Mouse (Mus musculus) bone marrow, adult 2 months (tissue): Measurements from ENCODE around the gene Cd83. TPM values are rescaled to one million over a fixed set of nuclear protein-coding genes. Genes with fewer than 3 reads are reported as not detected.

Experiments
- H3K27ac ChIP-seq: fragments of 200-500 bp; 2 replicates; pipeline ENCODE4 v1.5.1; 2012; ENCODE audit warnings: low read depth, mild to moderate bottlenecking, control low read depth, inconsistent platforms, low read length; ENCODE audit not compliant: control insufficient read depth, poor library complexity, insufficient read depth
- H3K4me1 ChIP-seq: fragments of 200-500 bp; 2 replicates; pipeline ENCODE4 v1.6.1; 2011; ENCODE audit warnings: low read length; ENCODE audit not compliant: control insufficient read depth, insufficient read depth
- H3K4me3 ChIP-seq: fragments of 200-500 bp; replicated peaks from 2 replicates; pipeline ENCODE3; 2011; ENCODE audit warnings: mild to moderate bottlenecking, low read depth, low read length, control low read depth; ENCODE audit not compliant: control insufficient read depth
- CTCF ChIP-seq: fragments of 200-500 bp; IDR thresholded peaks from 2 replicates; pipeline ENCODE4 v1.5.1; 2011; ENCODE audit warnings: low read length, control low read depth; ENCODE audit not compliant: control insufficient read depth, insufficient read depth
- POLR2A ChIP-seq: fragments of 200-500 bp; IDR thresholded peaks from 2 replicates; pipeline ENCODE4 v1.6.1; 2011; ENCODE audit warnings: low read depth, mild to moderate bottlenecking, control low read depth, low read length, borderline replicate concordance; ENCODE audit not compliant: control insufficient read depth
- WGBS: fragments of 180-500 bp; shearing (Covaris S2); methylation state at CpG from one replicate; pipeline ENCODE4 v1.1.7; 2018; 5-methylcytosine and 5-hydroxymethylcytosine counted together
- polyA plus RNA-seq: library from polyadenylated mRNA; stranded (reverse); fragments of >200 nt; gene quantifications from 2 replicates; pipeline ENCODE4 v1.2.4, GENCODE M21; 2011; ENCODE audit warnings: low replicate concordance; ENCODE audit not compliant: missing spikeins, insufficient read depth, insufficient read length

The Cd83 gene
- polyA plus RNA-seq, 1 experiment = 5.8 TPM

- Histone ChIP-seq H3K4me3 (no peak overlapping the region), H3K27ac (no peak overlapping the region), H3K4me1 (no peaks in the 10 kb centered on the region)
- 66% methylated on average over 5 of the region's 5 CpGs for WGBS
- no peak for TF ChIP-seq CTCF
- no peak for TF ChIP-seq POLR2A
These were observed 44.1 kb downstream of the Cd83 start for GRCm38 (mm10) chr13:43828648-43829047.

GRCm38 (mm10) chr13:43830892-43831673 lies 46.5 kb downstream of the Cd83 start:
- no peaks in the 10 kb centered on the region for H3K4me1 ChIP-seq
- no peak overlapping the region for H3K27ac ChIP-seq
- TF ChIP-seq POLR2A (no peak), CTCF (no peak)
- 81% methylated on average over 8 of the region's 8 CpGs for WGBS
- H3K4me3 ChIP-seq = no peak overlapping the region

- Histone ChIP-seq H3K27ac (no peak overlapping the region), H3K4me1 (no peaks in the 10 kb centered on the region), H3K4me3 (no peak overlapping the region)
- TF ChIP-seq POLR2A = no peak
- TF ChIP-seq CTCF = no peak
- WGBS = 69% methylated on average over 7 of the region's 7 CpGs
These were observed 48.2 kb downstream of the Cd83 start for GRCm38 (mm10) chr13:43832731-43833130.

GRCm38 (mm10) chr13:43836376-43836775 lies 51.8 kb downstream of the Cd83 start:
- TF ChIP-seq CTCF = no peak
- TF ChIP-seq POLR2A = no peak
- H3K27ac ChIP-seq = no peak overlapping the region
- H3K4me1 ChIP-seq = no peaks in the 10 kb centered on the region
- WGBS = 49% methylated on average over 8 of the region's 8 CpGs
- no peak overlapping the region for H3K4me3 ChIP-seq

- no peak overlapping the region for H3K4me3 ChIP-seq
- TF ChIP-seq POLR2A (no peak), CTCF (no peak)
- no peak overlapping the region for H3K27ac ChIP-seq
- 82% methylated on average over 4 of the region's 4 CpGs for WGBS
- no peaks in the 10 kb centered on the region for H3K4me1 ChIP-seq
These were observed 53.2 kb downstream of the Cd83 start for GRCm38 (mm10) chr13:43837812-43838211.

GRCm38 (mm10) chr13:43845151-43845550 lies 60.6 kb downstream of the Cd83 start:
- TF ChIP-seq CTCF (no peak), POLR2A (no peak)
- WGBS = 37% methylated on average over 5 of the region's 5 CpGs

GRCm38 (mm10) chr13:43847186-43847585 lies 62.6 kb downstream of the Cd83 start:
- Histone ChIP-seq H3K4me1 (no peaks in the 10 kb centered on the region), H3K4me3 (no peak overlapping the region), H3K27ac (no peak overlapping the region)
- WGBS = 82% methylated on average over 7 of the region's 7 CpGs
- TF ChIP-seq POLR2A (no peak), CTCF (no peak)

More at GRCm38 (mm10) chr13:43845151-43845550, 60.6 kb downstream of the Cd83 start:
- H3K4me3 ChIP-seq = no peak overlapping the region
- no peak overlapping the region for H3K27ac ChIP-seq
- no peaks in the 10 kb centered on the region for H3K4me1 ChIP-seq

GRCm38 (mm10) chr13:43849816-43850215 lies 65.2 kb downstream of the Cd83 start:
- no peak overlapping the region for H3K4me3 ChIP-seq
- no peak overlapping the region for H3K27ac ChIP-seq
- WGBS = 57% methylated on average over 4 of the region's 4 CpGs
- no peak for TF ChIP-seq CTCF
- TF ChIP-seq POLR2A = no peak
- H3K4me1 ChIP-seq = no peaks in the 10 kb centered on the region

GRCm38 (mm10) chr13:43851108-43851507 lies 66.5 kb downstream of the Cd83 start:
- Histone ChIP-seq H3K27ac (no peak overlapping the region), H3K4me3 (no peak overlapping the region), H3K4me1 (no peaks in the 10 kb centered on the region)
- TF ChIP-seq POLR2A = no peak
- TF ChIP-seq CTCF = no peak
- 78% methylated on average over 4 of the region's 4 CpGs for WGBS

Other genes starting within 250 kb of the Cd83 start
- gene Mcur1, start 224.6 kb upstream of the Cd83 start, polyA plus RNA-seq = 11.4 and 13.5 TPM in 2 replicates
- 0.45 TPM in 1 of 2 replicates, not detected in the other for gene Rnf182, start 169.1 kb upstream of the Cd83 start, polyA plus RNA-seq